Mouse (Mus musculus) cerebellum, adult 11-12 months (tissue): ENCODE results near the gene Tm9sf1.
A peak's percentile ranks its signal among the peaks of the same experiment; 100 is the strongest.

Source experiments
- DNase-seq: peaks from one replicate; pipeline ENCODE4 v3.0.0; 2022

Gene Tm9sf1

GRCm38 (mm10) chr14:55589271-55589670 lies 54.3 kb downstream of the Tm9sf1 start:
- DNase-seq: peak; percentile 26

- DNase-seq: no peak
These were observed 57.5 kb downstream of the Tm9sf1 start for GRCm38 (mm10) chr14:55586149-55586548.
